In the genomic region with DNA sequence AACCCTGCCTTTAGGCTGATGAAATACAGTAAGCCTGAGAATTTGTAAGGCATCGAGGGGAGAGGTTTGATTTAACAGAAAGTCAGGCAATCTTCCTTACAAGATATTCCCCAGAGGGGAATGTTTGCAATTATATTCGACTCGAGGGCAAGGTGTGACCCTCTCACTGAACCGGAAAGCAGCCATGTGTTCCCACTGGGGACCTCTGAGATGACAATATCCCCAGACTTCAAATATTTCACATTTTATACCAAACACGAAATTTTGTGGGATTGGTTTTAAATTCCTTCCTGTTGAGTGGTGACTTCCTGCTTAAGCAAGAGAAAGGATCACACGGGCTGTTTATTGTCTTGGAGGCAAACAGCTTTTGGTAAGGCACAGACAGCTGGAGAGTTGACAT, we compare ENCODE assay signal across 14 mouse cellular contexts. TPM values are rescaled to one million over a fixed set of nuclear protein-coding genes. Genes with fewer than 3 reads are reported as not detected.
DNase-seq lines count a peak whose midpoint lies in the region; ATAC-seq and TF ChIP-seq lines count a peak whose summit lies in the region.
"Had no signal": no experiment of that assay in that cellular context is flagged by ENCODE, and none has a peak within 500 bp of the region (broad histone marks: within the 10 kb centered on the region; RNA-seq: fewer than 3 reads in every experiment).

No protein-coding gene starts in this region.

- H3K27me3 ChIP-seq in kidney, postnatal 0 days (ENCODE audit: insufficient read depth, low read length): no peaks in the 10 kb centered on the region
- H3K27me3 ChIP-seq in embryonic facial prominence, embryonic 13.5 days: peaks cover 20% of the 10 kb centered on the region
- no peaks in the 10 kb centered on the region for H3K27me3 ChIP-seq in limb, embryonic 14.5 days (ENCODE audit: control insufficient read depth, insufficient read depth, low read length)

- no peak for TF ChIP-seq CTCF in gastrocnemius, adult 2 months (IDR thresholded peaks at IDR 0.05)
- no peak for TF ChIP-seq CTCF in kidney, postnatal 0 days (IDR thresholded peaks at IDR 0.05; ENCODE audit: low read depth)

- H3K9ac ChIP-seq in kidney, postnatal 0 days (ENCODE audit: low read depth, low read length): no peak overlapping the region
- no peak overlapping the region for H3K9ac ChIP-seq in embryonic facial prominence, embryonic 13.5 days
- no peak overlapping the region for H3K9ac ChIP-seq in limb, embryonic 14.5 days (ENCODE audit: low read depth, low read length, severe bottlenecking)

- ATAC-seq in kidney, postnatal 0 days (replicated peaks; ENCODE audit: low FRiP score, low read depth): no peak
- ATAC-seq in embryonic facial prominence, embryonic 13.5 days (ENCODE audit: insufficient number of reproducible peaks, insufficient read depth, low FRiP score, low TSS enrichment, low read depth): no peak
- peak; percentile 35; the same call in 1 of the 2 replicates for ATAC-seq in limb, embryonic 14.5 days (ENCODE audit: low FRiP score, low read depth)
- ATAC-seq in megakaryocyte, adult 5-6 weeks (ENCODE audit: poor library complexity, severe bottlenecking): no peak

- peaks cover 18% of the 10 kb centered on the region for H3K4me1 ChIP-seq in kidney, postnatal 0 days (replicated peaks; ENCODE audit: insufficient read depth, low read length)
- H3K4me1 ChIP-seq in embryonic facial prominence, embryonic 13.5 days: peaks cover 30% of the 10 kb centered on the region
- peaks cover 37% of the 10 kb centered on the region for H3K4me1 ChIP-seq in limb, embryonic 14.5 days (ENCODE audit: control insufficient read depth, insufficient read depth, low read length)

- no peak for DNase-seq in gastrocnemius, adult 2 months
- no peak for DNase-seq in gastrocnemius, postnatal 36 days
- DNase-seq in kidney, postnatal 0 days (ENCODE audit: low spot score): peak; percentile 66
- DNase-seq in kidney, postnatal 25 days: no peak
- peak; percentile 73 for DNase-seq in limb, embryonic 14.5 days (ENCODE audit: low spot score)
- DNase-seq in left cerebral cortex, adult 9 months (ENCODE audit: low spot score in 2 of 2): no peak
- DNase-seq: adrenal gland, postnatal 36 days; cerebellum, adult 8-10 months; kidney, adult 18-20 months; right cerebral cortex, adult 18-20 months had no signal

- H3K4me3 ChIP-seq in gastrocnemius, adult 2 months: no peak overlapping the region
- H3K4me3 ChIP-seq in kidney, postnatal 0 days (replicated peaks; ENCODE audit: low read depth, low read length): no peak overlapping the region
- H3K4me3 ChIP-seq in embryonic facial prominence, embryonic 13.5 days: no peak overlapping the region
- no peak overlapping the region for H3K4me3 ChIP-seq in limb, embryonic 14.5 days (replicated peaks; ENCODE audit: low read length)

- H3K4me2 ChIP-seq in kidney, postnatal 0 days (ENCODE audit: low read length): 0 out of 2 replicates have a peak overlapping the region, but pooled peaks have one; percentile 4
- H3K4me2 ChIP-seq in embryonic facial prominence, embryonic 13.5 days: peak overlapping the region; percentile 37
- no peak overlapping the region for H3K4me2 ChIP-seq in limb, embryonic 14.5 days (replicated peaks; ENCODE audit: low read depth, low read length, severe bottlenecking)

- intact Hi-C loops in gastrocnemius, adult 2 months (cut with DNase I): no loop called here
- intact Hi-C loops in gastrocnemius, postnatal 36 days (cut with DNase I): no loop called here

- TF ChIP-seq POLR2A in limb, embryonic 14.5 days (IDR thresholded peaks at IDR 0.05; ENCODE audit: borderline replicate concordance, extremely low read depth, insufficient read depth, insufficient read length): no peak

- no peaks in the 10 kb centered on the region for H3K9me3 ChIP-seq in kidney, postnatal 0 days (replicated peaks; ENCODE audit: low read length)
- H3K9me3 ChIP-seq in embryonic facial prominence, embryonic 13.5 days: no peaks in the 10 kb centered on the region
- no peaks in the 10 kb centered on the region for H3K9me3 ChIP-seq in limb, embryonic 14.5 days (ENCODE audit: control insufficient read depth, low read length)

- peak overlapping the region; percentile 13; the same call in 1 of the 2 replicates for H3K27ac ChIP-seq in gastrocnemius, adult 2 months
- H3K27ac ChIP-seq in kidney, postnatal 0 days: no peak overlapping the region
- peak overlapping the region; percentile 44 for H3K27ac ChIP-seq in embryonic facial prominence, embryonic 13.5 days
- peak overlapping the region; percentile 9; the same call in 1 of the 2 replicates for H3K27ac ChIP-seq in limb, embryonic 14.5 days (replicated peaks; ENCODE audit: low read depth, low read length)
- H3K27ac ChIP-seq: stomach, postnatal 0 days had no signal

- WGBS in kidney, postnatal 0 days: 7% methylated on average over 6 of the region's 6 CpGs
- WGBS in embryonic facial prominence, embryonic 13.5 days: 2% methylated on average over 6 of the region's 6 CpGs
- WGBS in limb, embryonic 14.5 days: 3% methylated on average over 6 of the region's 6 CpGs

- H3K36me3 ChIP-seq in kidney, postnatal 0 days (ENCODE audit: insufficient read depth, low read length): no peaks in the 10 kb centered on the region
- H3K36me3 ChIP-seq in embryonic facial prominence, embryonic 13.5 days: no peaks in the 10 kb centered on the region
- H3K36me3 ChIP-seq in limb, embryonic 14.5 days (ENCODE audit: control insufficient read depth, insufficient read depth, low read length): no peaks in the 10 kb centered on the region

RNA-seq across cellular contexts. Expression of a gene that starts 2.7 kb away (rescaled TPM):
- 1 to 10 TPM; 1.9 to 3.9 TPM for total RNA-seq in gastrocnemius, adult 2 months (2021)
- 1 to 10 TPM; 4.6 to 5.4 TPM for total RNA-seq in gastrocnemius, postnatal 36 days (2021)
- 0.18 and 0.19 TPM in 2 replicates for polyA plus RNA-seq in kidney, postnatal 0 days (2015; fragmentation: Nextera tagmentation; extraction: Ambion mirVana)
- 0.31 TPM in 1 of 2 replicates, not detected in the other for polyA plus RNA-seq in embryonic facial prominence, embryonic 13.5 days (2015; fragmentation: Nextera tagmentation; extraction: Ambion mirVana)
- 0.59 and 0.80 TPM in 2 replicates for polyA plus RNA-seq in limb, embryonic 14.5 days (2012; rRNA removed)
- 0.19 TPM in 1 of 2 replicates, not detected in the other for polyA plus RNA-seq in limb, embryonic 14.5 days (2014; fragmentation: Nextera tagmentation; extraction: Ambion mirVana)
- not detected in 2 replicates for total RNA-seq in megakaryocyte, adult 5-6 weeks (2015)
- not detected in 2 replicates for total RNA-seq in megakaryocyte, adult 5-6 weeks (2017)
- total RNA-seq: adrenal gland, postnatal 36 days had no signal
- polyA plus RNA-seq: lung, embryonic 16.5 days; stomach, postnatal 0 days had no signal

RNA-seq across cellular contexts. Expression of a gene that starts 6.9 kb away (rescaled TPM):
- total RNA-seq in gastrocnemius, adult 2 months (2021): under 1 TPM in 1 of 2 experiments, not detected in 1; 0.08 TPM
- under 1 TPM; 0.10 to 0.48 TPM for total RNA-seq in gastrocnemius, postnatal 36 days (2021)
- polyA plus RNA-seq in kidney, postnatal 0 days (2015; fragmentation: Nextera tagmentation; extraction: Ambion mirVana): 0.47 and 0.64 TPM in 2 replicates
- polyA plus RNA-seq in embryonic facial prominence, embryonic 13.5 days (2015; fragmentation: Nextera tagmentation; extraction: Ambion mirVana): 2.0 and 2.1 TPM in 2 replicates
- 1.9 and 2.5 TPM in 2 replicates for polyA plus RNA-seq in limb, embryonic 14.5 days (2012; rRNA removed)
- 1.0 TPM in 2 replicates for polyA plus RNA-seq in limb, embryonic 14.5 days (2014; fragmentation: Nextera tagmentation; extraction: Ambion mirVana)
- 0.18 and 0.98 TPM in 2 replicates for total RNA-seq in megakaryocyte, adult 5-6 weeks (2015)
- total RNA-seq in megakaryocyte, adult 5-6 weeks (2017): 0.04 and 0.61 TPM in 2 replicates

Comparison
In these comparisons a context has a peak if more than half of its experiments do, and no peak if none do; other contexts are left out.
1. DNase-seq: peak in kidney, postnatal 0 days (single experiment) and limb, embryonic 14.5 days (single experiment); none in gastrocnemius, adult 2 months (single experiment), gastrocnemius, postnatal 36 days (0 of 2), kidney, postnatal 25 days (0 of 2) and left cerebral cortex, adult 9 months (0 of 2).